Comparison of ENCODE assay signal across 11 mouse cellular contexts in the genomic region with DNA sequence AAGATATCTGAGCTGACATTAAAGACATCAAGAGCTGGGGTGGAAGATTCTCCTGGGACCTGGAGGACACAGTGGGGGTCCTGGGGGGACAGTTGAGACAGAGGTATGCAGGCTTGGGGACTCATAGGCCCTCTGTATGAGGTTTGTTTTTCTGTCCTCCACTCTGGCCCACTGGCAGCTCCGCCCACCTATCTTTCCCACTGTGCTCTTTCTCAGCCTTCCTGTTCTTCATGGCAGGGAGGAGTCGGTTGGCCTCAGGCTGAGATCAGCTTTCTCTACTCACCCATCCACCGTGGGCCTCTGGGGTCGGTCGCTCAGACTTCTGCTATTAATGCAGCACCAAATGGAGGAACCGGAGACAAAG.
DNase-seq lines count a peak whose midpoint lies in the region; ATAC-seq lines count a peak whose summit lies in the region.
"Had no signal": no experiment of that assay in that cellular context is flagged by ENCODE, and none has a peak within 500 bp of the region (broad histone marks: within the 10 kb centered on the region; RNA-seq: fewer than 3 reads in every experiment).

No protein-coding gene starts in this region.

- H3K4me1 ChIP-seq in heart, embryonic 11.5 days (ENCODE audit: control insufficient read depth, insufficient read depth, low read length): no peaks in the 10 kb centered on the region
- H3K4me1 ChIP-seq in midbrain, embryonic 14.5 days (ENCODE audit: control insufficient read depth, insufficient read depth, low read length): peaks cover 22% of the 10 kb centered on the region
- H3K4me1 ChIP-seq in midbrain, embryonic 16.5 days (ENCODE audit: control insufficient read depth, insufficient read depth, low read length): peaks cover 16% of the 10 kb centered on the region
- peaks cover 47% of the 10 kb centered on the region for H3K4me1 ChIP-seq in forebrain, embryonic 13.5 days
- peaks cover 32% of the 10 kb centered on the region for H3K4me1 ChIP-seq in neural tube, embryonic 12.5 days

- H3K9ac ChIP-seq in heart, embryonic 11.5 days (ENCODE audit: low read depth, low read length): 0 out of 2 replicates have a peak overlapping the region, but pooled peaks have one; percentile 6
- no peak overlapping the region for H3K9ac ChIP-seq in midbrain, embryonic 14.5 days (replicated peaks; ENCODE audit: low read length)
- H3K9ac ChIP-seq in midbrain, embryonic 16.5 days (ENCODE audit: low read depth, low read length): no peak overlapping the region
- no peak overlapping the region for H3K9ac ChIP-seq in forebrain, embryonic 13.5 days
- H3K9ac ChIP-seq in neural tube, embryonic 12.5 days: no peak overlapping the region
- H3K9ac ChIP-seq: heart, embryonic 13.5 days had no signal

- peak; percentile 35; the same call in 1 of the 2 replicates for ATAC-seq in heart, embryonic 11.5 days (replicated peaks; ENCODE audit: insufficient number of reproducible peaks, low FRiP score, low TSS enrichment)
- no peak for ATAC-seq in midbrain, embryonic 14.5 days (ENCODE audit: low FRiP score, low TSS enrichment)
- ATAC-seq in midbrain, embryonic 16.5 days: no peak
- ATAC-seq in forebrain, embryonic 13.5 days: peak; percentile 39; the same call in 1 of the 2 replicates
- ATAC-seq in neural tube, embryonic 12.5 days (ENCODE audit: low FRiP score, low read depth): peak; percentile 30; the same call in 1 of the 2 replicates
- ATAC-seq: CD4-positive, CD25-positive, alpha-beta regulatory T cell, adult 4 months had no signal

- no peaks in the 10 kb centered on the region for H3K27me3 ChIP-seq in heart, embryonic 11.5 days (ENCODE audit: control insufficient read depth, insufficient read depth, low read length)
- H3K27me3 ChIP-seq in midbrain, embryonic 14.5 days (ENCODE audit: control insufficient read depth, insufficient read depth, low read length): no peaks in the 10 kb centered on the region
- H3K27me3 ChIP-seq in midbrain, embryonic 16.5 days (ENCODE audit: control insufficient read depth, insufficient read depth, low read depth, low read length): no peaks in the 10 kb centered on the region
- no peaks in the 10 kb centered on the region for H3K27me3 ChIP-seq in forebrain, embryonic 13.5 days
- H3K27me3 ChIP-seq in neural tube, embryonic 12.5 days (replicated peaks): no peaks in the 10 kb centered on the region
- H3K27me3 ChIP-seq: heart, embryonic 13.5 days had no signal

- no peak overlapping the region for H3K27ac ChIP-seq in heart, embryonic 11.5 days (ENCODE audit: low read depth, low read length)
- no peak overlapping the region for H3K27ac ChIP-seq in midbrain, embryonic 14.5 days (replicated peaks; ENCODE audit: low read depth, low read length)
- H3K27ac ChIP-seq in midbrain, embryonic 16.5 days (ENCODE audit: low read length): no peak overlapping the region
- H3K27ac ChIP-seq in forebrain, embryonic 13.5 days: peak overlapping the region; percentile 67
- no peak overlapping the region for H3K27ac ChIP-seq in neural tube, embryonic 12.5 days
- H3K27ac ChIP-seq: heart, embryonic 13.5 days had no signal

- DNase-seq in heart, adult 9 months (ENCODE audit: low spot score in 2 of 2): no peak
- DNase-seq in midbrain, embryonic 14.5 days: peak; percentile 19
- no peak for DNase-seq in thymus, postnatal 4 days
- DNase-seq: adrenal gland, adult 8-10 months; right cerebral cortex, postnatal 25 days had no signal

- no peak overlapping the region for H3K4me3 ChIP-seq in heart, embryonic 11.5 days (ENCODE audit: low read depth, low read length)
- H3K4me3 ChIP-seq in midbrain, embryonic 14.5 days (replicated peaks; ENCODE audit: low read depth, low read length): no peak overlapping the region
- H3K4me3 ChIP-seq in midbrain, embryonic 16.5 days (ENCODE audit: low read depth, low read length): no peak overlapping the region
- H3K4me3 ChIP-seq in forebrain, embryonic 13.5 days: no peak overlapping the region
- no peak overlapping the region for H3K4me3 ChIP-seq in neural tube, embryonic 12.5 days
- H3K4me3 ChIP-seq: heart, embryonic 13.5 days had no signal

- H3K9me3 ChIP-seq in heart, embryonic 11.5 days (replicated peaks; ENCODE audit: control insufficient read depth, low read length): no peaks in the 10 kb centered on the region
- no peaks in the 10 kb centered on the region for H3K9me3 ChIP-seq in midbrain, embryonic 14.5 days (ENCODE audit: control insufficient read depth, low read length)
- H3K9me3 ChIP-seq in midbrain, embryonic 16.5 days (replicated peaks; ENCODE audit: control insufficient read depth, low read length, poor library complexity, severe bottlenecking): no peaks in the 10 kb centered on the region; the same call in 1 of the 2 replicates
- H3K9me3 ChIP-seq in forebrain, embryonic 13.5 days (replicated peaks): no peaks in the 10 kb centered on the region
- 0 out of 2 replicates have a peak, but pooled peaks cover 3% of the 10 kb centered on the region for H3K9me3 ChIP-seq in neural tube, embryonic 12.5 days
- H3K9me3 ChIP-seq: heart, embryonic 13.5 days had no signal

- H3K4me2 ChIP-seq in heart, embryonic 11.5 days: no peak overlapping the region
- no peak overlapping the region for H3K4me2 ChIP-seq in midbrain, embryonic 14.5 days (ENCODE audit: low read length)
- H3K4me2 ChIP-seq in midbrain, embryonic 16.5 days (ENCODE audit: low read length): no peak overlapping the region
- no peak overlapping the region for H3K4me2 ChIP-seq in forebrain, embryonic 13.5 days
- 0 out of 2 replicates have a peak overlapping the region, but pooled peaks have one; percentile 3 for H3K4me2 ChIP-seq in neural tube, embryonic 12.5 days (replicated peaks)
- H3K4me2 ChIP-seq: heart, embryonic 13.5 days had no signal

- H3K36me3 ChIP-seq in heart, embryonic 11.5 days (ENCODE audit: control insufficient read depth, insufficient read depth, low read length): no peaks in the 10 kb centered on the region
- H3K36me3 ChIP-seq in midbrain, embryonic 14.5 days (ENCODE audit: control insufficient read depth, insufficient read depth, low read length): no peaks in the 10 kb centered on the region
- H3K36me3 ChIP-seq in midbrain, embryonic 16.5 days (ENCODE audit: control insufficient read depth, insufficient read depth, low read length): no peaks in the 10 kb centered on the region
- H3K36me3 ChIP-seq in forebrain, embryonic 13.5 days (ENCODE audit: poor library complexity, severe bottlenecking): no peaks in the 10 kb centered on the region
- H3K36me3 ChIP-seq in neural tube, embryonic 12.5 days: 0 out of 2 replicates have a peak, but pooled peaks cover 2% of the 10 kb centered on the region
- H3K36me3 ChIP-seq: heart, embryonic 13.5 days had no signal

- 24% methylated on average over 6 of the region's 6 CpGs for WGBS in heart, embryonic 11.5 days (ENCODE audit: insufficient replicate concordance)
- 34% methylated on average over 6 of the region's 6 CpGs for WGBS in midbrain, embryonic 14.5 days
- 23% methylated on average over 6 of the region's 6 CpGs for WGBS in midbrain, embryonic 16.5 days
- WGBS in forebrain, embryonic 13.5 days: 24% methylated on average over 6 of the region's 6 CpGs
- WGBS in neural tube, embryonic 12.5 days: 35% methylated on average over 6 of the region's 6 CpGs

Comparison
In these comparisons a context has a peak if more than half of its experiments do, and no peak if none do; other contexts are left out.
1. ATAC-seq: peak in heart, embryonic 11.5 days (single experiment), forebrain, embryonic 13.5 days (single experiment) and neural tube, embryonic 12.5 days (single experiment); none in midbrain, embryonic 14.5 days (single experiment) and midbrain, embryonic 16.5 days (single experiment).